Mouse (Mus musculus) embryo, embryonic 10 days (tissue): Measurements from ENCODE around the gene Pth2.

Experiments
- DNase-seq: peaks from one replicate; pipeline ENCODE4 v3.0.0-alpha.2; 2015; ENCODE audit warnings: low spot score

Gene Pth2

GRCm38 (mm10) chr7:45198435-45198834 is 17.6 kb downstream of the Pth2 start:
- peak; percentile 89 for DNase-seq

GRCm38 (mm10) chr7:45198961-45199360 is 18.2 kb downstream of the Pth2 start:
- no peak for DNase-seq

- no peak for DNase-seq
Observed at GRCm38 (mm10) chr7:45202654-45203053, 21.9 kb downstream of the Pth2 start.

- peak; percentile 100 for DNase-seq
Observed at GRCm38 (mm10) chr7:45204380-45205143, 23.8 kb downstream of the Pth2 start, which contains the start of gene Ccdc155. Gene Ccdc155, minus strand, starts transcription at chr7:45204892.

- no peak for DNase-seq
Observed at GRCm38 (mm10) chr7:45208260-45208659, 27.5 kb downstream of the Pth2 start.

- no peak for DNase-seq
Observed at GRCm38 (mm10) chr7:45211070-45211469, 30.3 kb downstream of the Pth2 start.

GRCm38 (mm10) chr7:45211851-45212251 is 31.1 kb downstream of the Pth2 start, which contains the start of gene Dkkl1:
Gene Dkkl1, minus strand, starts transcription at chr7:45212147.
- peak; percentile 29 for DNase-seq

GRCm38 (mm10) chr7:45212356-45212755 is 31.6 kb downstream of the Pth2 start:
- no peak for DNase-seq

GRCm38 (mm10) chr7:45213708-45214107 is 32.9 kb downstream of the Pth2 start:
- DNase-seq: no peak

- peak; percentile 76 for DNase-seq
Observed at GRCm38 (mm10) chr7:45215673-45216441, 35.1 kb downstream of the Pth2 start, which contains the start of gene Tead2. Gene Tead2, plus strand, starts transcription at chr7:45215753.

GRCm38 (mm10) chr7:45216442-45217183 is 35.8 kb downstream of the Pth2 start:
- DNase-seq: peak; percentile 90

GRCm38 (mm10) chr7:45221680-45222079 is 40.9 kb downstream of the Pth2 start:
- DNase-seq: no peak

GRCm38 (mm10) chr7:45224826-45225225 is 44.0 kb downstream of the Pth2 start:
- no peak for DNase-seq

- no peak for DNase-seq
Observed at GRCm38 (mm10) chr7:45226421-45226820, 45.6 kb downstream of the Pth2 start.

- no peak for DNase-seq
Observed at GRCm38 (mm10) chr7:45228548-45228947, 47.8 kb downstream of the Pth2 start.

GRCm38 (mm10) chr7:45229046-45229445 is 48.3 kb downstream of the Pth2 start:
- no peak for DNase-seq

GRCm38 (mm10) chr7:45229459-45230203 is 48.8 kb downstream of the Pth2 start:
- DNase-seq: no peak

GRCm38 (mm10) chr7:45231192-45231591 is 50.4 kb downstream of the Pth2 start:
- DNase-seq: no peak
